Mouse (Mus musculus): ENCODE data around the gene Wbp1. TPM values are rescaled to one million over a fixed set of nuclear protein-coding genes. Genes with fewer than 3 reads are reported as not detected.

The Wbp1 gene
- polyA plus RNA-seq, 1 experiment from 2014 or later, result 21.0 TPM

- Histone ChIP-seq H3K27me3 (ENCODE audit: insufficient read depth, low read length) (no peaks in the 10 kb centered on the region), H3K27ac (ENCODE audit: low read depth) (peak overlapping the region; percentile 77), H3K36me3 (replicated peaks; ENCODE audit: insufficient read depth, low read length) (peaks cover 11% of the 10 kb centered on the region), H3K4me2 (ENCODE audit: low read depth, low read length) (peak overlapping the region; percentile 85), H3K4me3 (ENCODE audit: low read depth, low read length) (peak overlapping the region; percentile 64), H3K9me3 (ENCODE audit: low read length) (no peaks in the 10 kb centered on the region), H3K4me1 (ENCODE audit: insufficient read depth) (peaks cover 40% of the 10 kb centered on the region), H3K9ac (replicated peaks) (peak overlapping the region; percentile 78)
- peak; percentile 36 for ATAC-seq
- TF ChIP-seq EP300 (IDR thresholded peaks at IDR 0.05; ENCODE audit: low read depth) (no peak), CTCF (IDR thresholded peaks at IDR 0.05; ENCODE audit: low read depth) (no peak)
- 3% methylated on average over 35 of the region's 52 CpGs for WGBS (ENCODE audit: insufficient replicate concordance)
- no peak for DNase-seq
Observed at GRCm38 (mm10) chr6:83121863-83122710, 728 bp upstream of the Wbp1 start.

GRCm38 (mm10) chr6:83119734-83120051 lies 1.7 kb downstream of the Wbp1 start:
- TF ChIP-seq CTCF (IDR thresholded peaks at IDR 0.05; ENCODE audit: low read depth) (no peak), EP300 (IDR thresholded peaks at IDR 0.05; ENCODE audit: low read depth) (no peak)
- H3K9ac ChIP-seq (replicated peaks), result no peak overlapping the region
- 0 out of 2 replicates have a peak overlapping the region, but pooled peaks have one; percentile 85 for H3K4me2 ChIP-seq (ENCODE audit: low read depth, low read length)
- no peak overlapping the region for H3K27ac ChIP-seq (ENCODE audit: low read depth)
- no peaks in the 10 kb centered on the region for H3K9me3 ChIP-seq (ENCODE audit: low read length)
- no peak overlapping the region for H3K4me3 ChIP-seq (ENCODE audit: low read depth, low read length)
- H3K4me1 ChIP-seq (ENCODE audit: insufficient read depth), result peaks cover 46% of the 10 kb centered on the region
- peaks cover 11% of the 10 kb centered on the region for H3K36me3 ChIP-seq (replicated peaks; ENCODE audit: insufficient read depth, low read length)
- DNase-seq (peak; percentile 35), ATAC-seq (no peak)
- WGBS (ENCODE audit: insufficient replicate concordance), result 74% methylated on average over 7 of the region's 7 CpGs
- H3K27me3 ChIP-seq (ENCODE audit: insufficient read depth, low read length), result no peaks in the 10 kb centered on the region

GRCm38 (mm10) chr6:83118825-83119733 lies 2.3 kb downstream of the Wbp1 start:
- Histone ChIP-seq H3K27me3 (ENCODE audit: insufficient read depth, low read length) (no peaks in the 10 kb centered on the region), H3K9ac (replicated peaks) (no peak overlapping the region), H3K4me2 (ENCODE audit: low read depth, low read length) (no peak overlapping the region), H3K9me3 (ENCODE audit: low read length) (no peaks in the 10 kb centered on the region), H3K36me3 (replicated peaks; ENCODE audit: insufficient read depth, low read length) (peaks cover 11% of the 10 kb centered on the region), H3K4me1 (ENCODE audit: insufficient read depth) (peaks cover 46% of the 10 kb centered on the region), H3K4me3 (ENCODE audit: low read depth, low read length) (no peak overlapping the region), H3K27ac (ENCODE audit: low read depth) (no peak overlapping the region)
- no peak for DNase-seq
- ATAC-seq, result no peak
- TF ChIP-seq CTCF (IDR thresholded peaks at IDR 0.05; ENCODE audit: low read depth) (no peak), EP300 (IDR thresholded peaks at IDR 0.05; ENCODE audit: low read depth) (no peak)
- WGBS (ENCODE audit: insufficient replicate concordance), result 72% methylated on average over 14 of the region's 14 CpGs

DNA sequence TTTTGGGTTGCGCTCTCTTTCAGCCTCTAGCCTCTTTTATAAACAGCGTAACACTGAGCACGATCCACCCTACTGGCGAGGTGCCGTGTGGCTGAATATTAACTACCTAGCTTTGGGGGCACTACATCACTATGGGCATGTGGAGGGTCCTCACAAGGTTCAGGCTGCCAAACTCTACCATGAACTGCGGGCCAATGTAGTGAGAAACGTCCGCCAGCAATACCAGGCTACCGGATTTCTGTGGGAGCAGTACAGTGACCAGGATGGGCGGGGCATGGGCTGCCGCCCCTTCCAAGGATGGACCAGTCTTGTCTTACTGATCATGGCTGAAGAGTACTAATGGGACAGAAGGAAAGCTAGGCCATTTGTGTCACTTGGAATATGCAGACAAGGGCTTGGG lies 3.0 kb downstream of the Wbp1 start:
- TF ChIP-seq CTCF (IDR thresholded peaks at IDR 0.05; ENCODE audit: low read depth), result no peak
- no peak for TF ChIP-seq EP300 (IDR thresholded peaks at IDR 0.05; ENCODE audit: low read depth)
- no peak for DNase-seq

DNA sequence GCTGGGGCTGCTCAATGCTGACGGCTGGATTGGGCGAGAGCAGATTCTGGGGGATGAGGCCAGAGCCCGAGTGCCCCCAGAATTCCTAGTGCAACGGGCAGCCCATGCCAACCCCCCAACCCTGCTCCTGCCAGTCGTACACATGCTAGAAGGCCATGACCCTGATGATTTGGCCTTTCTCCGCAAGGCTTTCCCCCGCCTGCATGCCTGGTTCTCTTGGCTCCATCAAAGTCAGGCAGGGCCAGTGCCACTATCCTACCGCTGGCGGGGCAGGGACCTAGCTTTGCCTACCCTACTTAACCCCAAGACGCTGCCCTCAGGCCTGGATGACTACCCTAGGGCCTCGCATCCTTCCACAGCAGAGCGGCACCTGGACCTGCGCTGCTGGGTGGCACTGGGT lies 3.7 kb downstream of the Wbp1 start:
- Histone ChIP-seq H3K36me3 (replicated peaks; ENCODE audit: insufficient read depth, low read length) (peaks cover 8% of the 10 kb centered on the region), H3K4me2 (ENCODE audit: low read depth, low read length) (no peak overlapping the region), H3K9ac (replicated peaks) (no peak overlapping the region), H3K27me3 (ENCODE audit: insufficient read depth, low read length) (no peaks in the 10 kb centered on the region), H3K4me1 (ENCODE audit: insufficient read depth) (peaks cover 37% of the 10 kb centered on the region), H3K27ac (ENCODE audit: low read depth) (no peak overlapping the region), H3K9me3 (ENCODE audit: low read length) (no peaks in the 10 kb centered on the region), H3K4me3 (ENCODE audit: low read depth, low read length) (no peak overlapping the region)
- no peak for TF ChIP-seq EP300 (IDR thresholded peaks at IDR 0.05; ENCODE audit: low read depth)
- no peak for TF ChIP-seq CTCF (IDR thresholded peaks at IDR 0.05; ENCODE audit: low read depth)
- no peak for DNase-seq
- WGBS (ENCODE audit: insufficient replicate concordance), result 87% methylated on average over 13 of the region's 13 CpGs
- no peak for ATAC-seq

More for the DNA sequence above, 3.0 kb downstream of the Wbp1 start:
- no peaks in the 10 kb centered on the region for H3K9me3 ChIP-seq (ENCODE audit: low read length)
- no peak overlapping the region for H3K9ac ChIP-seq (replicated peaks)
- H3K36me3 ChIP-seq (replicated peaks; ENCODE audit: insufficient read depth, low read length), result peaks cover 8% of the 10 kb centered on the region
- WGBS (ENCODE audit: insufficient replicate concordance), result 85% methylated on average over 11 of the region's 11 CpGs
- peaks cover 41% of the 10 kb centered on the region for H3K4me1 ChIP-seq (ENCODE audit: insufficient read depth)
- H3K27me3 ChIP-seq (ENCODE audit: insufficient read depth, low read length), result no peaks in the 10 kb centered on the region
- no peak overlapping the region for H3K4me3 ChIP-seq (ENCODE audit: low read depth, low read length)
- H3K4me2 ChIP-seq (ENCODE audit: low read depth, low read length), result no peak overlapping the region
- ATAC-seq, result no peak
- no peak overlapping the region for H3K27ac ChIP-seq (ENCODE audit: low read depth)

GRCm38 (mm10) chr6:83117165-83117438 lies 4.3 kb downstream of the Wbp1 start:
- Histone ChIP-seq H3K27me3 (ENCODE audit: insufficient read depth, low read length) (no peaks in the 10 kb centered on the region), H3K4me1 (ENCODE audit: insufficient read depth) (peaks cover 32% of the 10 kb centered on the region), H3K4me2 (ENCODE audit: low read depth, low read length) (0 out of 2 replicates have a peak overlapping the region, but pooled peaks have one; percentile 98), H3K9ac (replicated peaks) (no peak overlapping the region), H3K9me3 (ENCODE audit: low read length) (no peaks in the 10 kb centered on the region), H3K4me3 (ENCODE audit: low read depth, low read length) (no peak overlapping the region), H3K27ac (ENCODE audit: low read depth) (no peak overlapping the region), H3K36me3 (replicated peaks; ENCODE audit: insufficient read depth, low read length) (peaks cover 8% of the 10 kb centered on the region)
- ATAC-seq, result no peak
- no peak for DNase-seq
- no peak for TF ChIP-seq CTCF (IDR thresholded peaks at IDR 0.05; ENCODE audit: low read depth)
- no peak for TF ChIP-seq EP300 (IDR thresholded peaks at IDR 0.05; ENCODE audit: low read depth)
- 90% methylated on average over 4 of the region's 4 CpGs for WGBS (ENCODE audit: insufficient replicate concordance)
